Mouse (Mus musculus) kidney, postnatal 25 days (tissue): ENCODE measurements at regions not wholly inside any gene's neighbourhood (a gene's known extent, or its start where the extent isn't known, plus 50 kb on each side); places are given as distances from the start of the nearest gene placed in this dataset.
A peak's percentile ranks its signal among the peaks of the same experiment; 100 is the strongest.

Experiments used
- DNase-seq, 2 experiments: peaks; one replicate each; pipeline ENCODE4 v3.0.0; 2021; ENCODE audit warnings: mixed read lengths in 2 of 2

- DNase-seq: no peak
Observed at GRCm38 (mm10) chr14:98833230-98833999, 160.7 kb downstream of the Rpl36a-ps1 start.

- DNase-seq: no peak
Observed at GRCm38 (mm10) chr14:98832401-98832800, 161.7 kb downstream of the Rpl36a-ps1 start.

- no peak for DNase-seq
Observed at GRCm38 (mm10) chr14:98829958-98830633, 164.0 kb downstream of the Rpl36a-ps1 start.

GRCm38 (mm10) chr14:98827490-98827889, 166.6 kb downstream of the Rpl36a-ps1 start:
- DNase-seq: no peak

- DNase-seq: no peak
Observed at GRCm38 (mm10) chr14:98813657-98814056, 180.5 kb downstream of the Rpl36a-ps1 start.

- DNase-seq: peak in 1 of 2 experiments; percentile 19
Observed at GRCm38 (mm10) chr14:98810259-98811042, 183.7 kb downstream of the Rpl36a-ps1 start.

- no peak for DNase-seq
Observed at GRCm38 (mm10) chr14:98808117-98808516, 186.0 kb downstream of the Rpl36a-ps1 start.

- no peak for DNase-seq
Observed at GRCm38 (mm10) chr14:98805066-98805465, 189.1 kb downstream of the Rpl36a-ps1 start.

- DNase-seq: no peak
Observed at GRCm38 (mm10) chr14:98801293-98801692, 192.8 kb downstream of the Rpl36a-ps1 start.

GRCm38 (mm10) chr14:98791970-98792369, 202.1 kb downstream of the Rpl36a-ps1 start:
- no peak for DNase-seq

- DNase-seq: no peak
Observed at GRCm38 (mm10) chr14:98791232-98791906, 202.7 kb downstream of the Rpl36a-ps1 start.

GRCm38 (mm10) chr14:98789794-98790193, 204.3 kb downstream of the Rpl36a-ps1 start:
- no peak for DNase-seq

- no peak for DNase-seq
Observed at GRCm38 (mm10) chr14:98781711-98782110, 212.4 kb downstream of the Rpl36a-ps1 start.

- no peak for DNase-seq
Observed at GRCm38 (mm10) chr14:98772080-98772479, 222.0 kb downstream of the Rpl36a-ps1 start.

GRCm38 (mm10) chr14:98768845-98769244, 225.3 kb downstream of the Rpl36a-ps1 start:
- DNase-seq: no peak

GRCm38 (mm10) chr14:98767481-98767880, 226.6 kb downstream of the Rpl36a-ps1 start:
- no peak for DNase-seq

- DNase-seq: no peak
Observed at GRCm38 (mm10) chr14:98765358-98765757, 228.8 kb downstream of the Rpl36a-ps1 start.

GRCm38 (mm10) chr14:98750766-98751165, 243.4 kb downstream of the Rpl36a-ps1 start:
- no peak for DNase-seq

- DNase-seq: no peak
Observed at GRCm38 (mm10) chr14:98749086-98750027, 244.8 kb downstream of the Rpl36a-ps1 start.

GRCm38 (mm10) chr14:98747159-98747775, 246.9 kb downstream of the Rpl36a-ps1 start:
- DNase-seq: no peak

- no peak for DNase-seq
Observed at GRCm38 (mm10) chr14:98730375-98730774, 263.7 kb downstream of the Rpl36a-ps1 start.
